Mouse (Mus musculus) CH12.LX (cell line): ENCODE measurements at regions not wholly inside any gene's neighbourhood (a gene's known extent, or its start where the extent isn't known, plus 50 kb on each side); places are given as distances from the start of the nearest gene placed in this dataset.

Source experiments
- CHD1 ChIP-seq: IDR thresholded peaks from 2 replicates; pipeline ENCODE4 v1.6.1; 2012; ENCODE audit warnings: low read depth, low read length, improper control_type of control experiment, inconsistent platforms
- CTCF ChIP-seq, 2 experiments: IDR thresholded peaks in 1 of 2; conservative IDR thresholded peaks in 1 of 2; 2 replicates each; pipeline ENCODE4 v1.5.1; 2011 to 2012; ENCODE audit warnings: low read depth in 2 of 2, low read length in 2 of 2, improper control_type of control experiment in 1 of 2, inconsistent platforms in 1 of 2, mild to moderate bottlenecking in 1 of 2, moderate library complexity in 1 of 2
- ELF1 ChIP-seq: IDR thresholded peaks from 2 replicates; pipeline ENCODE4 v1.6.1; 2014; ENCODE audit warnings: low read depth, mild to moderate bottlenecking, inconsistent platforms, low read length, improper control_type of control experiment
- EP300 ChIP-seq: IDR thresholded peaks from 2 replicates; pipeline ENCODE4 v1.6.1; 2011; ENCODE audit warnings: low read length, improper control_type of control experiment
- JUND ChIP-seq: conservative IDR thresholded peaks from 2 replicates; pipeline ENCODE4 v1.6.1; 2011; ENCODE audit warnings: low read depth, low read length, improper control_type of control experiment
- MAFK ChIP-seq: IDR thresholded peaks from 2 replicates; pipeline ENCODE4 v1.6.1; 2011; ENCODE audit warnings: low read length, improper control_type of control experiment; ENCODE audit not compliant: insufficient replicate concordance
- MXI1 ChIP-seq: IDR thresholded peaks from 2 replicates; pipeline ENCODE4 v1.6.1; 2011; ENCODE audit warnings: mild to moderate bottlenecking, low read depth, low read length, improper control_type of control experiment
- MYC ChIP-seq: IDR thresholded peaks from 2 replicates; pipeline ENCODE4 v1.6.1; 2011; ENCODE audit warnings: low read depth, mild to moderate bottlenecking, improper control_type of control experiment, low read length
- POLR2A ChIP-seq: IDR thresholded peaks from 2 replicates; pipeline ENCODE4 v1.6.1; 2011; ENCODE audit warnings: low read depth, mild to moderate bottlenecking, improper control_type of control experiment, low read length
- POLR2AphosphoS2 ChIP-seq: IDR thresholded peaks from 2 replicates; pipeline ENCODE4 v1.6.1; 2011; ENCODE audit warnings: low read depth, low read length, improper control_type of control experiment
- RAD21 ChIP-seq: IDR thresholded peaks from 2 replicates; pipeline ENCODE4 v1.6.1; 2011; ENCODE audit warnings: low read depth, mild to moderate bottlenecking, low read length, improper control_type of control experiment, moderate library complexity
- ZKSCAN1 ChIP-seq: IDR thresholded peaks from 2 replicates; pipeline ENCODE4 v1.6.1; 2012; ENCODE audit warnings: low read depth, inconsistent platforms, low read length, improper control_type of control experiment, borderline replicate concordance

DNA sequence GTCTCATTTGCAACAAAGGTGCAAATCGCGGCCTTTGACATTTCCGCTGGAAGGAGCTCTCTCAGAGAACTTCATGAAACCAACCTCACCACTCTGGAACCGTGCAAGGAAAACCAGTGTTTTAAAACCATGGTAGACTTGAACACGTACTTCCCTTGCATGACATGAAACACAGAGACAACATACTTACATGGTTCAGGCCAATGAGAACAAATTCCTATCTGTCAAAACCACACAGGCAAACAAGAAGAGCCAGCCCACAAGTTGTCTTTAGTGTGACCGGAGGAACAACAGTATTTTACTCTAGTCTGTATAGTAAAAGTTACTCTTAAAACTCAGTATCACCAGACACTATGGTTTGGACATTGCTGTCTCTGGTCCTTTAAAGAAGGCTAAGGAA, 106.3 kb downstream of the Btg1 start:
- TF ChIP-seq JUND, result no peak
- no peak for TF ChIP-seq CTCF (conservative IDR thresholded peaks at IDR 0.05 in 1 of 2, IDR thresholded peaks at IDR 0.05 in 1 of 2; ENCODE audit: low read depth in 2 of 2, low read length in 2 of 2)
- no peak for TF ChIP-seq CHD1
- TF ChIP-seq MYC, result no peak
- TF ChIP-seq RAD21, result no peak
- no peak for TF ChIP-seq ZKSCAN1
- no peak for TF ChIP-seq MXI1
- TF ChIP-seq POLR2A, result no peak
- no peak for TF ChIP-seq POLR2AphosphoS2
- TF ChIP-seq ELF1, result no peak
- no peak for TF ChIP-seq EP300
- TF ChIP-seq MAFK, result no peak
